Mouse (Mus musculus): ENCODE data around the gene Hist1h2ai.
"Not testable (repeated sequence)": the region's sequence is repeated elsewhere in the genome, so short reads cannot be mapped to it uniquely, and the experiment has no call there.

Hist1h2ai gene

DNA sequence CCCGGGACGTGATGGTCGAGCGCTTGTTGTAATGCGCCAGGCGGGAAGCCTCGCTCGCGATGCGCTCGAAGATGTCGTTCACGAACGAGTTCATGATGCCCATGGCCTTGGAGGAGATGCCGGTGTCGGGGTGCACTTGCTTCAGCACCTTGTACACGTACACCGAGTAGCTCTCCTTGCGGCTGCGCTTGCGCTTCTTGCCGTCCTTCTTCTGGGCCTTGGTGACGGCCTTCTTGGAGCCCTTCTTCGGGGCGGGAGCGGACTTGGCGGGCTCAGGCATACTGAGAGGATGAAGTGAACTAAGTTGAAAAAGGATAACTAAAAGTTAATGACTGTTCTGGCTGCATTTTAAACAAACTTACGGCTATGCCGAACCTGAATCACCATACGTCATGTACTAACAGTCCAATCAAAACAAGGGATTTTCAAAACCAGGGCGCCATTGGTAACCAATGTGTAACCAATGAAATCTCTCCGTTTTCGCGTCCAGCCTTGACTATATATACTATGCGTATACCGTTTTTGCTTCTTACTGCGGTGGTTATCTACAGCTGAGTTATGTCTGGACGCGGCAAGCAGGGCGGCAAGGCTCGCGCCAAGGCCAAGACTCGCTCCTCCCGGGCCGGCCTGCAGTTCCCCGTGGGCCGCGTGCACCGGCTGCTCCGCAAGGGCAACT lies at the start of gene Hist1h2ai, which contains the start of gene Hist1h2bl:
Hist1h2ai (plus strand) TSS at position 559 of the 676 bp plus-strand sequence.
Hist1h2bl (minus strand) TSS at position 280 of the 676 bp plus-strand sequence.
- DNase-seq: peak; percentile 94

DNA sequence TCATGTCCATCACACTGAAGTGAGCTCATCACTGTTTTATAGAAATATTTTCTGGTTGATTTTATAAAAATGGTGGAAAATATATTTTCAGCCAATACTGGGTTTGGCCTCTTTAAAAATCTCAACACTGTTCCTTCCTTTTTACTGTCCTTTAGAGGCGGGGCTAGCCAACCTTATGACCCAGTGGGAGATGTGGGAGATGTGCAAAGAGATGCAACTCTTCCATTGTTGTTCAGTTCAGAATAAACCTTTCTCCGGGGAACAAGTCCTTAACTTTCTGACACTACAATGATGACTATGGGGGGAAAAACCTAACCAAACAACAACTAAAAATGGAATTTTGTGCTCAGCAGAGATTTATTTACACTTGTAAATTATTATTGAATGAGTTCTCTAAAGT lies 38.9 kb upstream of the Hist1h2ai start, which contains the start of gene Olfr1360:
Olfr1360 (minus strand) TSS at position 101 of the 400 bp plus-strand sequence.
- no peak for DNase-seq

DNA sequence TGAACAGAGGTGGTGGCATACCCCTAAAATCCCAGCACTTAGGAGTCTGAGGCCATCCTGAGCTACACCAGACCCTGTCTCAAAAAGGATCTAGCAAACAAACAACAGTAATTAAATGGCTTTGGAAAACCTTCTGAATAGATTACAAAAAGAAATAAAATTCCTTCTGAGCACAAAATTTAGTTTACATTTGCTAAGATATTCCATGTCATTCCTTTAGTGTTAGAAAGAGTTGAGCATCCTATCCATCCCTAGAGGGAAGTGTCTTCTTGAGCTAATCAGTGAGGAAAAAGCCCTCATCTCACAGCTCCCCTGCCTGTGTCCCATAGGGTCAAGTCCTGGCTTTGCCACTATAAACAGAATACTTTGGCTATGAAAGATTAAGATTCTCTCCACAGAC lies 18.4 kb upstream of the Hist1h2ai start, which contains the start of gene Olfr1359:
Olfr1359 (plus strand) TSS at position 301 of the 400 bp plus-strand sequence.
- DNase-seq: no peak

DNA sequence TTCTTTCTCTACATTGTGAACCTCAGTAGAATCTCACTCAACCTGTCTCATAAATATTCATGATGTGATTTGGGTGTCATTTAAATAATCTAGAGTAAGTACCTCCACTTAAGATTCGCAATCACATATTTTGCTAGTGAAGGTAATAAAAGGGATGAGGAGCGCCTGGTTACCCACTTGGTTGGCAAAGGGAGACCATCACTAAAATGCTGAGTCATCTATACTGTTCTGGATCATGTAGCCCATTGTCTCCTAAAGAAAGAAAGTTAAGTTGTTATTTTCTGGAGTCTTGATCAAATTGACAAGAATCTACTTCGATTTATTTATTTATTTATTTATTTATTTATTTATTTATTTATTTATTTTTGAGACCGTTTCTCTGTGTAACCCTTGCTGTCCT lies 9.6 kb upstream of the Hist1h2ai start:
- no peak for DNase-seq

DNA sequence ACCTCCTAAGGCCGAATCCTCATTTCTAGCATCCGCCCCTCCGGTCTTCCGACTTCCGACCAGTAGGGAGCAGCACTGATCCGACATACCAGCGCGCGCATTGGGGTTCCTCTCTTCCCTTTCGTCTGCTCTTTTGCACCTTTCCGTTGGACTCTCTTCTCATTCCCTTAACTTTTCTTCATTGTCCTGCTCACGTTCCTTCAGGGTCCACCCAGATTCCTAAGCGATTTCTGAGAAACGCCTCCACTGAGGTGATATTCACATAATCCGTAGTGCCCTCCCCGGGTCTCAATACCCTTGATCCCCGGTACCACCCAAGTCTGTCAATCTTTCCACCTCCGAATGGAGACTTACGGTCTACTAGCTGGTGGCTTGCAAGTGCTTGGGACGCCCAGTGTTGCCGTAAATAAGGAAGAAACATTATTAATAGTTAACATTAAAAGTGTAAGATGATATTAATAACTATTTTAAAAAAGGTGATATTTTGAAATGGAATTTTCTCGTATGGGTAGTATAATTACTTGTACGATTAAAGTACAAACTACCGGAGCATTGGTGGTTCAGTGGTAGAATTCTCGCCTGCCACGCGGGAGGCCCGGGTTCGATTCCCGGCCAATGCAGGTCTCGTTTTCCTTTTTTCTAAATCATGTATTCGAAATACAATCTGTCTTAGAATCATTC lies 6.1 kb upstream of the Hist1h2ai start:
- peak; percentile 95 for DNase-seq

DNA sequence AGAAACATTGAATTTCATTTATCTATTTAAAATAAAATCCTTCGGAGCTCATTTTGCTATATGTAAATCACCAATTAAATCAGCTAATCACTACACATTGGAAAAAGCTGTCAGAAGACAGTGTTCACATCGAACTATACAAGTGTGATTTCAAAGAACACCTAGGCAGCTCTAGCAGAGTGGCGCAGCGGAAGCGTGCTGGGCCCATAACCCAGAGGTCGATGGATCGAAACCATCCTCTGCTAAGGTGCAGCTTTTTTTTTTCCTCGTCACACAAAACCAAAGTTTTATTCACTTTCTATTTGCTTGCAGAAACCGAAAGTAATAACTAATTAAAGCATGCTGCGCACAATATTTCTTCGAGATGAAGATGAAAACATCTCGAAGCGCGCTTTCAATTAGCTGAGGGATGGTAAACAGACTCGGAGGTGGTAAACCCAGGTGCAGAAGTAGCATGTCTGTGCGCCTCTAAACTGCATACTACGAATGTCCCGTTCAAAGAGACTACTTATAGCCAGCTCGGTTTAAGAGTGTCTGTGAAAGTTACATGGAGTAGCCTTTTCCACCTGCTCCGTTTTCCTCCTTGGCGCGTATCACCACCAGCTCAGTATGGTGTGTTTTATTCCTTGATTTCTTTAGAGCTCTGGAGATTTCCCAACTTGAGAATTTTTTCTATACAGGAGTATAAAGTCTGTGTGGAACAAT lies 5.2 kb upstream of the Hist1h2ai start:
- DNase-seq: peak; percentile 87

DNA sequence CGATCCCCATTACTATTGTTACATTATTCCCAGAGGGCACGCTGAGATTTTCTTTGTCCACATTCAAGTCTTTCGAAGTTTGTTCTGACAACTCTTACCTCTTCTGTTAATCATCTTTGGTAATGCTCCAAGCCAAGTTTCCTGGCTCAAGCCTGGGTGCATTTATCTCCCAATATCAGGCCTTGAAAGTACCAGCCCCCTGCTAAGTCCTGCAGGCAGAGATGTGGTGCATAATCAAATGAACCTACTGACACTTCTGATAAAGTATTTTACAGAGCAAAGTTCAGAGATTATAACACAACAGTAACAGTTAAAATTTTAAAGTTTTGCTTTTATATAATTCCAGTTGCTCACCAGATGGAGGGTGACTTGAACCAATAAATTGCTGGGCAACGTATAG lies 4.5 kb upstream of the Hist1h2ai start:
- DNase-seq: no peak

DNA sequence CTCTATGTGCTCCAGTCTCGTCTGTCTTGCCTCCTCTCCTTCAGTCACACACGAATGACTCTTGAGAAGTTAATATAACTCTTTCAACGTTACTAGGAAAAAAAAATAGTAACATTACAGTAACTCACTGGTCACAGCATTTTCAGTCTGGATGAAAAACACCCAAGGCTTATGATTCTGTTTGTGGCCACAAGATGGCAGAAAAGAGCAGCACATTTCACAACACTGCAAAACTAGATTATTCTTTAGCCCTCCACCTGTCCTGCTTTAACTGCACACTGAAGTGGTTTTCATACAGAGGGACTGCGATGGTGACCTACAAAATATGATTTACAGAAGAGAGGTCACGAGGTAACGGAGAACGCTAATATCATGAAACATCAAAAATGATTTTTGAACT lies 1.5 kb upstream of the Hist1h2ai start:
- DNase-seq: peak; percentile 84

DNA sequence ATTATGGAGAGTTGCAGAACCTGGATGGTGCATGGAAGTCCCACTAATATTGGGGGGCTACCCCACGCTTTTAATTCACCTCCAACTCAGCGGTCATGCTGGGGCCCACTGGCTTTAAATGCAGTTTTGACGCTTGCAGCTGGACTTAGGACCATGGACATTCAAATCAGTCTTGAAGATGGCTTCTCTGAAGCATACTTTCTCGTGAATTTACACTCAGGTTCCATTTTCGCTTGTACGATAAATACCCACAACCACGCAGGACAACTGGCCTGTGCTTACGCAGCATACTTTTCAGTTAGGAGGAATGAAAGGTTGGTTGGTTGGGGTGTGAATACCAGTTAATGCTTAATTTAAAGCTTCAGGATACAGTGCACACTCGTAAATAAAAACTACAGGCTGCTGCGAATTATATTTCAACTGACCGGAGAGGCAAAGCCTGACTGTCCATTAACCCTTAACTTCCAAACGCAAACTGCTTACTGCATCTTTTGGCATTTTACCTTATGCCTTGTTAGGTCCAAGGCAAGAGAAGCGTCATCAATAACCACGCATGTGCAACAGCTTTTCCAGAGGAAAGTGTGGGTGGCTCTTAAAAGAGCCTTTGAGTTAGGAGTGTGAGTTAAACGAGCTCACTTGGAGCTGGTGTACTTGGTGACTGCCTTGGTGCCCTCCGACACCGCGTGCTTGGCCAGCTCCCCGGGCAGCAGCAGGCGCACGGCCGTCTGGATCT lies 925 bp upstream of the Hist1h2ai start:
- DNase-seq: no peak

DNA sequence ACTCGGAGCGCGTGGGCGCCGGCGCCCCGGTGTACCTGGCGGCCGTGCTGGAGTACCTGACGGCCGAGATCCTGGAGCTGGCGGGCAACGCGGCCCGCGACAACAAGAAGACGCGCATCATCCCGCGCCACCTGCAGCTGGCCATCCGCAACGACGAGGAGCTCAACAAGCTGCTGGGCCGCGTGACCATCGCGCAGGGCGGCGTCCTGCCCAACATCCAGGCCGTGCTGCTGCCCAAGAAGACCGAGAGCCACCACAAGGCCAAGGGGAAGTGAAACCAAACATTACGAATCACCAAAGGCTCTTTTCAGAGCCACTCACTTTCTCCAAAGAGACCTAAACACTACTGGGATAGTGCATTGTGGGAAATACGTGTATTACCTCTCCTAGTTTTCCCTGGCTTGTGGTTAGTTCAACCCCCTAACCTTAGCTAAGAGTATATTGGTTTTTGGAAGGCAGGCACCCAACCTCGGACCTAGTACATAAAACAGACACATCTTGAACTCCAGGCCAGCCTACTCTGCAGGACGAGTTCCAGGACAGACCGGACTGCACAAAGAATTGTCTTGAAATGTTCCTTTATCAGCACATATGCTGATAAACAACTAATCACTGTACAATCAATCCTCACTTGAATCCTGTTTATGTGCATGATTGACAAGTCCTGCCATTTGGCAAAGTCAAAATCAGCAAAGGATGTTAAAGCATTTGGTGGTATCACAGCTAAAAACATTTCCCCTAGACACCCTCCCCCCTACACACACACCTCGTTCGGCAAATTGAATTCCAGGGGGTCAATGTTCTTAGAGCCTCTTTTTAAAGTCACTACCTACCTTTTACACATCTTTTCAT lies 544 bp downstream of the Hist1h2ai start:
- peak; percentile 51 for DNase-seq

DNA sequence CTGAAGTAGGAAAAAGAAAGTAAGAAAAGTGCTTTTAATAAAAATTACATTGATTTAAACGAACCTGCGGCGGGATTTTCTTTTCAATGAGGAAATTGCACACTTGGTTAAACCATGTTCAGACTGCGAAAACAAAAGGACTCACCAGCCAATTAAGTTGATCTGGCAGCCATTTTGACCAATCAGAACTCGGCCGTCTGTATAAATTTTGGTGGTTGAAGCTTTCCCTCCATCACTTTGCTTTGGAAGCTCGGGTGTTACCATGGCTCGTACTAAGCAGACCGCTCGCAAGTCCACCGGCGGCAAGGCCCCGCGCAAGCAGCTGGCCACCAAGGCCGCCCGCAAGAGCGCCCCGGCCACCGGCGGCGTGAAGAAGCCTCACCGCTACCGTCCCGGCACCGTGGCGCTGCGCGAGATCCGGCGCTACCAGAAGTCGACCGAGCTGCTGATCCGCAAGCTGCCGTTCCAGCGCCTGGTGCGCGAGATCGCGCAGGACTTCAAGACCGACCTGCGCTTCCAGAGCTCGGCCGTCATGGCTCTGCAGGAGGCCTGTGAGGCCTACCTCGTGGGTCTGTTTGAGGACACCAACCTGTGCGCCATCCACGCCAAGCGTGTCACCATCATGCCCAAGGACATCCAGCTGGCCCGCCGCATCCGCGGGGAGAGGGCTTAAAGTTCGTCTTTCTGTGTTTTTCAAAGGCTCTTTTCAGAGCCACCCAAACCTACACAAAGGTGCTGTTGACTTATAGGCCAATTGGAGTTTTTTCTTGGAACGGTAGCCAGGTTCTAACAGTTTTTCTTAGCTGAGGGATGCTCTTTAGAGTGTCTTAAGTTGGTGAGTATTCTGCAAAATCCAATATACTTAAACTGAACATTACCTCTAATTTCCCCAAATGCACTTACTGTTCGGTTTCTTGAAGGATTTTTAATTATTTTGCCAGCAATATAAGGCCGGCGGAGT lies 1.5 kb downstream of the Hist1h2ai start, which contains the start of gene Hist1h3h:
Hist1h3h (plus strand) TSS at position 263 of the 961 bp plus-strand sequence.
- DNase-seq: peak; percentile 90

DNA sequence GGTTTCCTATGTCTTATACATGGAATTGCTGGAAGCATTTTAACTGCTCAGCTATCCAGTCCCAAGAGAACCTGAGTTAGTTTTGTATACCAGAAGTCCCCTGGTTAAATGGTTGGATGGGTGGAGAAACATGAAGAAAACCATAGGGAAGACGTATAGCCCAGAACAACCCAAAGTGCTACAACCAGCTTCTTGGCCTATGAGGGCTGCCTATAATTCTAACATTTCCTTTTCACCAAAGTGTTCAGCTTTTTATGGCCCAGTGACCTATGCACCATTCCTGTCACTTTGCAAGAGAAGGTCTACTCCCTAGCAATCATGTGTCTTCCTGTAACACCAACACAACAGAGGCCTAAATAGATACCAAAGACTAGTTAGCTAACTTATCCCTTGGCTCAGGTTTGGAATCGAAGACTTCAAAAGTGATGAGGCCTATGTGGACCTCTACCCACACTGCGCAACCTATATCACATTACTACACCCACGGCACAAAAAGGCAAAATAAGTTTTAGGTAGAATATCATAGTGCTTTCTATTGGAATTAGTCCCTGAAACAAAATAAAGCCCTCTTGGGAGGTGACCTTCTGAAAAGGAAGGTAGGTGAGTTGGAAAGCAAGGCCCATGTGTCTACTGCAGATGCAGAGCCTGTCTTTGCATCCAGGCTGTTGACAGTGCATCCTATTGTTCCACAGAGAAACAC lies 2.3 kb downstream of the Hist1h2ai start:
- no peak for DNase-seq

DNA sequence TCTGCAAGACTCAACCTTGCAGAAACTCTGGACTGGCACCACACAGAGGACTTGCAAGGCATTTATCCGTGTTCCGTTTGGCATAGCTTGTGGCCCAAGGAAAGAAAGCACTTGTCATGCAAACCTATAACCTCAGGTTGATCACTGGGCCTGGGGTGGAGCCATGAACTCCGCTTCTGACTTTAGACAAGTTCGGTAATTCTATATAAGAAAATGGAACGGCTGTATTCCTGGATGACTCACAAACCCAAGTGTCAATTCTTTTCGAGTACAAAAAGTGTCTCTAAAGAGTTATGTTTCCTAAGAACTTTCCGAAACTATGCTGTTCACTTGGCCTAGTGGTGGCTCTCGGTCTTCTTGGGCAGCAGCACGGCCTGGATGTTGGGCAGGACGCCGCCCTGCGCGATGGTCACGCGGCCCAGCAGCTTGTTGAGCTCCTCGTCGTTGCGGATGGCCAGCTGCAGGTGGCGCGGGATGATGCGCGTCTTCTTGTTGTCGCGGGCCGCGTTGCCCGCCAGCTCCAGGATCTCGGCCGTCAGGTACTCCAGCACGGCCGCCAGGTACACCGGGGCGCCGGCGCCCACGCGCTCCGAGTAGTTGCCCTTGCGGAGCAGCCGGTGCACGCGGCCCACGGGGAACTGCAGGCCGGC lies 5.0 kb downstream of the Hist1h2ai start:
- DNase-seq: not testable (repeated sequence)

DNA sequence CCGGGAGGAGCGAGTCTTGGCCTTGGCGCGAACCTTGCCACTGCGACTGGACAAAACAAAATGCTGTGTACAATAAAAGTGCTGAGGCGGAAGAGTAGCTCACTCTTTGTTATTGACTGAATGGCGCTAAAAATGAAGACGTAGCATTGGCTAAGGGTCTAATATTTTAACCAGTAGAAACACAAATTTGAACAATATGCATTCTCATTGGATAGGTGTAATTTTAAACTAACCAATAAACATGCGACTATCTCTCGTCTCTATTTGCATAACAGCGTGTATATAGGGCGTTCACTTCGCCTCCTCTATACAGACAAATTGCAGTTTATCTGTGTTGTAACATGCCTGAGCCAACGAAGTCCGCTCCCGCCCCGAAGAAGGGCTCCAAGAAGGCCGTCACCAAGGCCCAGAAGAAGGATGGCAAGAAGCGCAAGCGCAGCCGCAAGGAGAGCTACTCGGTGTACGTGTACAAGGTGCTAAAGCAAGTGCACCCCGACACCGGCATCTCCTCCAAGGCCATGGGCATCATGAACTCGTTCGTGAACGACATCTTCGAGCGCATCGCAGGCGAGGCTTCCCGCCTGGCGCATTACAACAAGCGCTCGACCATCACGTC lies 5.6 kb downstream of the Hist1h2ai start, which contains the start of gene Hist1h2bm:
Hist1h2bm (plus strand) TSS at position 288 of the 616 bp plus-strand sequence.
- peak; percentile 85 for DNase-seq

DNA sequence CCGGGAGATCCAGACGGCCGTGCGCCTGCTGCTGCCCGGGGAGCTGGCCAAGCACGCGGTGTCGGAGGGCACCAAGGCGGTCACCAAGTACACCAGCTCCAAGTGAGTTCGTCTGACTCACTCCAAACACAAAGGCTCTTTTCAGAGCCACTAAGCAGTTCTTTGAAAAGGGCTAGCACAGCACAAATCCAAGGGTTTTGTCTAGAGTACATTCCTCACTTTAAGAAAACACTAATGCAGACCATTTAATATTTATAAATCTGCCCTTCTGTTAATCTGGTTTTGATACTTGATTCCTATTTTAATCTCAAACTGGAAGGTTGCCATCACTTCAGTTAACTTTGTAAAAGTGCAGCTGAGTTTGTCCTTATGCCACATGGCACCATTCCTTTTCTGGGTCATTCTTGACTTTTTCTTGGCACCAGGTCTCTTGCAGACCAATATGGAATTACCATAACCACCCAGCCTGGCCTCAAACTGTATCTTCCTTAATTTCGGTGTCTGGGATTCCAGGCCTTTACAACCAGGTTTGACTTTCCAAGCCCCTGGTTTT lies 6.2 kb downstream of the Hist1h2ai start:
- no peak for DNase-seq

DNA sequence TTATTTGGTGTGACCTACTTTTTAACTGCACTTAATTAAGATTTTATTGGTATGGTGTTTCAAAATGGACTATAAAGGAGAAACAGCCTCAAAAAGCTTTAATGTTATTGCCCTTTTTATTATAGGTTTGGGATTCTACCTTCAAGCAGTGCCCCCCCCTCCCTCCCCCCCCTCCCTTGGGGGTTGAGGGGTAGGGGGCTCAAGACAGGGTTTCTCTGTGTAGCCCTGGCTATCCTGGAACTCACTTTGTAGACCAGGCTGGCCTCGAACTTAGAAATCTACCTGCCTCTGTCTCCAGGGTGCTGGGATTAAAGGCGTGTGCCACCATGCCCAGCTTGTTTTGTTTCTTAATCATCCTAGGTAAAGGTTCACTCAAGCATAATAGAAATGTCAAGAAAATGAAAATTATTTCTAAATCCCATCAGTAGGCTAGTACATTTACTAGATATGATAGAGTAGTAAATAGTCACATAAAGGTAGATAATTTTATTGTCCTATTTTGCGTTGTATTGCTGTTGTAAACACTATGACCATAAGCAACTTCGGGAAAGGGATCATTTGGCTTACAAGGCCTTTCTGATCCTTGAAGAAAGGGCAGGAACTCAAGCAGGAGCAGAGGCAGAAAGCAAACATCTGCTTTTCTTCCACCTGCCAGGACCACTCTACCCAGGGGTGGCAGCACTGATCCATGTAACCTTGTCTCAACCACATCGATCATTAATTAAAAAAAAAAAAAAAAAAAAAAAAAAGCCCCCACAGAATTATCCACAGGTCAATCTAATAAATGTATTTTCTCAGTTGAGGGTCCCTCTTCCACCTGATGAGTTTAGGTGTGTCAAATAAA lies 7.0 kb downstream of the Hist1h2ai start:
- DNase-seq: no peak

DNA sequence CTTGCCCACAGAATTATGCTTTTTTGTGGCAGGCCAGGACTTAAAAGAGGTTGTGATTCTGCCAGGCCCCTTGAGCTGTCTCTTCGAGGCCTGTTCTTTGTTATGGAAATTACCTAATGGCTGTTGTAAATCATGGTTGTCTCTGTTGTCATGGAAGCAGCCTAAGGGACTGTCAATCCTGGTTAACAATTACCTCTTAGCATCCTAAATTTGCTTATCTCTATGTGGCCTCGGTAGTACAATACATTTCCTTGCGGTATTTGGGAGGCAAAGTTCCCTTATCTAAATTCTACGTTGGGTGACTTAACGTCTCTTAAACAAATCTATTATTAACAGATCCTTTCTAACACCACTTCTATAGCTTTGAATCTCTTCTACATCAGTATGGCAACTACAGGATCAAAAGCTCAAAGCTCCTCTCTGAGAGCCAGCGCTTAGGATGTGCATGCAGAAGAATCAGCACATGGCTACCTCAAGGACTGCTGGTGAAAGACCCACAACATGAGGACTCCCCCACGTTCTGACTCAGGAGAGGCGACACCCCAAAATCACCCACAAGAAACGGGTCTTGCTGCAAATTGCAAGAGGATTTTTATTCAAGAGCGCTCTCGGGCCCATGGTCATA lies 11.8 kb downstream of the Hist1h2ai start:
- no peak for DNase-seq
